Mouse (Mus musculus) monocyte, adult 5-6 weeks (primary cell): ENCODE measurements around the gene Fsip1. TPM values are rescaled to one million over a fixed set of nuclear protein-coding genes. Genes with fewer than 3 reads are reported as not detected.
"Not testable (repeated sequence)": the region's sequence is repeated elsewhere in the genome, so short reads cannot be mapped to it uniquely, and the experiment has no call there.

Experiments used
- ATAC-seq: fragments of 153-309, 156-312 bp; replicated peaks from 2 replicates; pipeline ENCODE4 v1.8.0; 2017; ENCODE audit warnings: mild to moderate bottlenecking; ENCODE audit not compliant: low TSS enrichment, insufficient number of reproducible peaks, severe bottlenecking, poor library complexity, low FRiP score
- total RNA-seq: library from RNA; stranded (forward); fragments of 200-1000, 200-491, 200-594 nt; gene quantifications from 3 replicates; pipeline ENCODE4 v1.2.3, GENCODE M21; 2017

Gene Fsip1
- total RNA-seq, 1 experiment from 2014 or later = not detected

DNA sequence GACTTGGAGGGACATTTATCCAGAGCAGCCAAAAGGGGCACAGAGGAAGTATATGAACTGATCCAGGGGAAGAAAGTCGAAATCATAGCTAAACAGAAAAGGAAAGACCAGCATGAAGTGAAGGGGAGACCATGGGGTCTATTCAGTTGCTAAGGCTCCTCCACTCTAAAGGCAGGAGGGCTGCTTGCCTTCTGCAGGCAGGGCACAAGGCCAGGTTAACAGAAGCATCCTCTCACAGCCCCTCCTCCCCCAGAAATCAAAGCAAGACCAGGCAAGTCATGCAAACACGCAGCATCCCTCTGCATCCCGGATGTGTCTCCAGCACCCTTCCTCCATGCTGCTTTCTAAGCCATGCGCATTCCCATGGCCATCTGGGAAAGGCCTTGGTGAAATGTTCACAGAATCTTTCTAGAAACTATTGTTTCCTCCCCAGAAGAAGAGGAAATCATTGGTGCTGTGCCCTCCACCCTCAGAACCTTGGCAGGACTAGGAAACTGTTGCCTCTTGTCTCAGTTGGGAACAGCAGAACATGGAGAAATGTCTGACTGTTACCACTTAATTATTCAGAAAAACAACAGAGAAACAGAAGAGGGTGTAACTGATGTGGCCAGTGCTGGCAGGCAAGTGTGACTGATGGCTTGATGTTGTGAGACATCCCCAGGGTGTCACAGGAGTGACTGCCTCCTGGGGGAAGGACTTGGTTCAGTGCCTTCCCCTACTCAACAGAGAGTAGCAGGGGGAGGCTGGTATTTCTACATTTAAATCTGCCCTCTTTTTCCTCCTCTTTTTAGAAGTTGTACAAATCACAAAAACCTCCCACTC, 108.2 kb downstream of the Fsip1 start:
- ATAC-seq = no peak

GRCm38 (mm10) chr2:118147749-118148148, 109.0 kb downstream of the Fsip1 start:
- not testable (repeated sequence) for ATAC-seq

GRCm38 (mm10) chr2:118141651-118142050, 115.1 kb downstream of the Fsip1 start:
- no peak for ATAC-seq

- no peak for ATAC-seq
Measured at GRCm38 (mm10) chr2:118139261-118139660, 117.5 kb downstream of the Fsip1 start.

GRCm38 (mm10) chr2:118137776-118138175, 119.0 kb downstream of the Fsip1 start:
- ATAC-seq = no peak

GRCm38 (mm10) chr2:118137071-118137470, 119.7 kb downstream of the Fsip1 start:
- ATAC-seq = no peak

DNA sequence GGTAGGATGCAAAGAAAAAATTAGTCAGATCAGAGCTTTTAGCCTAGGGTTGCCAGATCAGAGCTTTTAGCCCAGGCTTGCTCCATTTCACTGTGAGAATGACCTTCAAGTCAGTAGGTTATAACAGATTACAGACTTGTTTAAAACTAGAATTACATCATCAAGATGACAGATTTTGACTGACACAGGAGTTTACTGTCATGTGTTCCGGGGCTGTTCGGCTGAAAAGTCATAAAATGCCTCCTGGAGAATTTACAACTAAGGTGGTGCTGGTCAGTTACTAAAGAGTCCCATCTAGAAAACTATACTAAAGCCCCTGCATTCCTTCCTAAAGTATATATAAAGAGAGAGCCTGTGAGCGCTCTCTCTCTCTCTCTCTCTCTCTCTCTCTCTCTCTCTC, 128.5 kb downstream of the Fsip1 start:
- no peak for ATAC-seq

- no peak for ATAC-seq
Measured at GRCm38 (mm10) chr2:118127516-118128288, 129.1 kb downstream of the Fsip1 start.

- ATAC-seq = no peak
Measured at GRCm38 (mm10) chr2:118125943-118126470, 130.8 kb downstream of the Fsip1 start.

- no peak for ATAC-seq
Measured at GRCm38 (mm10) chr2:118125211-118125939, 131.4 kb downstream of the Fsip1 start.

DNA sequence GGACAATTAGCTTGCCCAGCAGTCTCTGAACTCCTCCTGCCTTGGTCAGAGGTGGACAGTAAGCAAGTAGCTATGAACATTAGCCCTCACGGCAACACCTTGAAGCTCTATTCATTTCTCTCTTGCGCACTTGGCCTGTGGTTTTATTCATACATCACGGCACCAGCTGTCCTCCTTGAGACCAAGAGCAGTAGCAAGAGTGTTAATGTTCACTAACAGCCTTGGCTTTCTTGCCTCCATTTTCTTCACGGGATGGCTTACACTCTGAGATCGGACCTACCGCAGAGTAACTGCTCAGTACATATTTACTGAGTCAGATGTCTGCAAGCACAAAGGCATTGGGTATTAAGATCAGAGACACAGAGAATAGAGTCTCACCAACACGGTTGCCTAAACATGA, 132.3 kb downstream of the Fsip1 start:
- ATAC-seq = no peak

GRCm38 (mm10) chr2:118123743-118124142, 133.0 kb downstream of the Fsip1 start:
- no peak for ATAC-seq

DNA sequence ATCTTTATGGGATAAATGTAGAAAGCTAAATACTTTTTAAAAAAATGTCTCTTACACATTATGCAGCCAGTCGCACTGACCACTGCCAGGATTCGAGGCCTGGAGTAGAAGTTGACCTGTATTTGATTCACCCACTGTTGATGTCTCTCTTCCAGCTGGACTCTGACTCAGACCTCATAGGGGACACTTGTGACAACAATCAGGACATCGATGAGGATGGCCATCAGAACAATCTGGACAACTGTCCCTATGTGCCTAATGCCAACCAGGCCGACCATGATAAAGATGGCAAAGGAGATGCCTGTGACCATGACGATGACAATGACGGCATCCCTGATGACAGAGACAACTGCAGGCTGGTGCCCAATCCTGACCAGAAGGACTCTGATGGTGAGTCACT, 134.5 kb downstream of the Fsip1 start:
- ATAC-seq = no peak

DNA sequence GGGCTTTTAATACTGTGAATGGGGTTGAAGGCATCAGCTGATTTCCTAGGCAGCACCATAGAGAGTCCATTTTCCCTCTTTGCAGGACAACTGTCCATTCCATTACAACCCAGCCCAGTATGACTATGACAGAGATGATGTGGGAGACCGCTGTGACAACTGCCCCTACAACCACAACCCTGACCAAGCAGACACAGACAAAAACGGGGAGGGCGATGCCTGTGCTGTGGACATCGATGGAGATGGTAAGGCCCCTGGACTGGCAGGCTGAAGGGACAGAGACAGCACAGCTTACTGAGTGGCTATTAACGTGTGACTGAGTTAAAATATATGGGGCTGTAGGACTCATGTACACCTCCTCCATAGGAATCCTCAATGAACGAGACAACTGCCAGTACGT, 136.0 kb downstream of the Fsip1 start:
- no peak for ATAC-seq

- no peak for ATAC-seq
Measured at GRCm38 (mm10) chr2:118120095-118120494, 136.7 kb downstream of the Fsip1 start.

GRCm38 (mm10) chr2:118119684-118120083, 137.1 kb downstream of the Fsip1 start:
- no peak for ATAC-seq

DNA sequence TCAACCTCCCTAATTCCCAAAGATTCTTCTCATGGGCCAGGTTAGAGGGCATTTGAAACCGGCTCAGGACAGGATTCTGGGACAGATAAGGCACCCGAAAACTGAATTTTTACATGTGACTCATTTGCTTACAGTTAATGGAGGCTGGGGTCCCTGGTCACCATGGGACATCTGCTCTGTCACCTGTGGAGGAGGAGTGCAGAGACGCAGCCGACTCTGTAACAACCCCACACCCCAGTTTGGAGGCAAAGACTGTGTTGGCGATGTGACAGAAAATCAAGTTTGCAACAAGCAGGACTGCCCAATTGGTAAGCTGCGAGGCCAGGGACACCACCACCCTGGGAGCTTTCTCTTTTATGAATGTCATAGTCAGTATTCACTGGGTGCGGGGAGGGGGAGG, 138.3 kb downstream of the Fsip1 start:
- no peak for ATAC-seq

DNA sequence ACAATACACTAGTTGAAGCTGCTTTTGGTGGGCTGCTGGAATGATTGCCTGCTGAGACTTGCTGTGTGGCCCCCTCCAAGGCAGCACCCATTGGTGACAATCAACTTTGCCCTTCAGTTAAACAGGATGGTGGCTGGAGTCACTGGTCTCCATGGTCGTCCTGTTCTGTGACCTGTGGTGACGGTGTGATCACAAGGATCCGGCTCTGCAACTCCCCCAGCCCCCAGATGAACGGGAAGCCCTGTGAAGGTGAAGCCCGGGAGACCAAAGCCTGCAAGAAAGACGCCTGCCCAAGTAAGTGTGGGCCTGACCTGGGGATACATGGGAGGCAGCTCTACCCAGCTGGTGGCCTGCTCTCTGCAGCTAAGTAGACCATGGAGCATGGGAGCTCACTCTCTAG, 138.7 kb downstream of the Fsip1 start:
- ATAC-seq = no peak

- ATAC-seq = no peak
Measured at GRCm38 (mm10) chr2:118117401-118117800, 139.4 kb downstream of the Fsip1 start.
